9 mouse cellular contexts compared by ENCODE assay signal in the genomic region with DNA sequence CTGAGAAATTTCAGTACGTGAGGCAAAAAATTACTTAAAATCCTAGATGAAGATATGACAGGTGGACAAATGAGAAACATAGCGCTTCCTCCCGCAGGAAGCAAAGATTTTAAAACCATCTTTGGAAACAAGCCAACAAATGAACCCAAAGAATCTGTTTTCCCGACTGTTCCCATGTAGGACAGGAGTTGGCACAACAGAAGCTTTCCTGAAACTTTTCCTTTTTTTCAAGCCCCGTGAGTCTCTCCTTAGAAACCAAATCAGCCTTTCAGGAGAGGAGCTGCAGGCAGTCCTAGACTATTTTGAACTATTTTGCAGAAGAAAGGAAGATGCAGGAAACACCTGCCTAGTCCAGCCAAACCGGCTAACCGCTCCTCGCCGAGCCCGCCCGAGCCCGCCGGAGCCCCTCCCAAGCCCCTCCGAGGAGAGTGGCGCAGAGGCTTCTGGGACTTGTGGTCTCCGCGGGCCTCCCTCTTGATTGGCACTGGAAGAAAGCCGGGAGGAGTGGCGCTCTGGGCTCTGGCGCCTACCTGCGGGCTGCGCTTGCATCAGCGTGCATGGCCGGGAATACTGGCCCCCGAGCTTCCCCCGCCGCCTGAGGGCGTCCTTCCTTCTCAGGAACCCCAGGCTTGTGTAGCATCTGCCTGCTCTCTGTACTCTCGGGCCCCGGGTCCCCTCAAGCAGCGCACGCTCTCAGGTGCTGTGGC. TPM values are rescaled to one million over a fixed set of nuclear protein-coding genes. Genes with fewer than 3 reads are reported as not detected.
A peak's percentile ranks its signal among the peaks of the same experiment; 100 is the strongest.
DNase-seq lines count a peak whose midpoint lies in the region; ATAC-seq and TF ChIP-seq lines count a peak whose summit lies in the region.
"Had no signal": no experiment of that assay in that cellular context is flagged by ENCODE, and none has a peak within 500 bp of the region (broad histone marks: within the 10 kb centered on the region; RNA-seq: fewer than 3 reads in every experiment).

A gene (plus strand): TSS at position 490 of the 707 bp plus-strand sequence.

- peak within 1 kb of the TSS; percentile 93 for H3K4me2 ChIP-seq in hindbrain, embryonic 16.5 days (ENCODE audit: low read length)

- peaks cover 3% of the 10 kb centered on the region for H3K4me1 ChIP-seq in hindbrain, embryonic 16.5 days (ENCODE audit: control insufficient read depth, insufficient read depth, low read depth, low read length)

- H3K27me3 ChIP-seq in Patski, result no peaks in the 10 kb centered on the region
- H3K27me3 ChIP-seq in hindbrain, embryonic 16.5 days (replicated peaks; ENCODE audit: control insufficient read depth, insufficient read depth, low read length), result no peaks in the 10 kb centered on the region

- peak within 1 kb of the TSS; percentile 73 for H3K9ac ChIP-seq in hindbrain, embryonic 16.5 days (ENCODE audit: low read depth, low read length)

- peak; percentile 12 for DNase-seq in Patski (ENCODE audit: low read depth, low spot score)
- DNase-seq in cerebellum, adult 9-11 months, result peak; percentile 35
- DNase-seq in left cerebral cortex, adult 11 months (ENCODE audit: low spot score), result peak; percentile 75
- DNase-seq in lung, postnatal 25 days (ENCODE audit: low spot score), result peak; percentile 64
- DNase-seq in retina, postnatal 1 day, result peak; percentile 93
- peak; percentile 90 to 96 for DNase-seq in thymus, postnatal 36 days

- POLR2A ChIA-PET in Patski (lab: Charles Lee), result no interaction called here

- WGBS in hindbrain, embryonic 16.5 days, result 2% methylated on average over 32 of the region's 32 CpGs

- CTCF ChIA-PET in Patski (lab: Charles Lee), result interaction anchor here (1.4 kb wide), 2 partner anchors 229 to 236 kb away, joined by 3 read pairs; no protein-coding TSS in a partner anchor

- TF ChIP-seq CTCF in Patski (IDR thresholded peaks at IDR 0.05), result peak; percentile 90

- H3K36me3 ChIP-seq in hindbrain, embryonic 16.5 days (ENCODE audit: control insufficient read depth, insufficient read depth, low read length), result no peaks in the 10 kb centered on the region

- in situ Hi-C loops in Patski (cut with MboI; ENCODE audit: low pct_unique_long_range_greater_than_20kb), result no loop called here

- no peaks in the 10 kb centered on the region for H3K9me3 ChIP-seq in hindbrain, embryonic 16.5 days (ENCODE audit: control insufficient read depth, low read length)

- peak; percentile 99 for ATAC-seq in Patski
- peak; percentile 100 for ATAC-seq in frontal cortex, adult (ENCODE audit: low TSS enrichment)
- peak; percentile 99 for ATAC-seq in hindbrain, embryonic 16.5 days

- H3K4me3 ChIP-seq in hindbrain, embryonic 16.5 days (ENCODE audit: low read length), result peak within 1 kb of the TSS; percentile 68

- no peak within 1 kb of the TSS for H3K27ac ChIP-seq in hindbrain, embryonic 16.5 days (ENCODE audit: low read depth, low read length)

RNA-seq across cellular contexts. Expression of the gene that starts here (rescaled TPM):
- 0.80 TPM for polyA plus RNA-seq in Patski (2021)
- polyA plus RNA-seq in hindbrain, embryonic 16.5 days (2015; fragmentation: Nextera tagmentation; extraction: Ambion mirVana), result 2.3 and 2.6 TPM in 2 replicates
- polyA plus RNA-seq: large intestine, adult 2 months had no signal

Comparison
In these comparisons a context has a peak if more than half of its experiments do, and no peak if none do; other contexts are left out.
1. Peak in DNase-seq and ATAC-seq in Patski; RNA of the gene not detected or under 1 TPM.
2. DNase-seq: peak in every context shown above with its lines; median percentile 93 in retina, postnatal 1 day; 93 in thymus, postnatal 36 days; 75 in left cerebral cortex, adult 11 months; 64 in lung, postnatal 25 days; 35 in cerebellum, adult 9-11 months; 12 in Patski.